Mouse (Mus musculus) G1E (cell line): ENCODE results near the gene Fam222b.

Source experiments
- CTCF ChIP-seq: IDR thresholded peaks from 2 replicates; pipeline ENCODE4 v1.5.1; 2012; ENCODE audit warnings: low read depth, low read length, inconsistent platforms, mixed read lengths
- GATA1 ChIP-seq: IDR thresholded peaks from 2 replicates; pipeline ENCODE4 v1.6.1; 2012; ENCODE audit warnings: borderline replicate concordance, low read length, inconsistent platforms, mixed read lengths
- GATA2 ChIP-seq: IDR thresholded peaks from 2 replicates; pipeline ENCODE4 v1.6.1; 2012; ENCODE audit warnings: low read depth, low read length, inconsistent platforms, borderline replicate concordance

GRCm38 (mm10) chr11:78180081-78180761 lies 85.8 kb downstream of the Fam222b start:
- TF ChIP-seq GATA1 = no peak
- TF ChIP-seq CTCF = no peak
- TF ChIP-seq GATA2 = no peak
